Mouse (Mus musculus) testis, adult 2 months (tissue): Measurements from ENCODE around the gene Gpbp1l1. TPM values are rescaled to one million over a fixed set of nuclear protein-coding genes. Genes with fewer than 3 reads are reported as not detected.

Experiments used
- H3K27ac ChIP-seq: fragments of 200-500 bp; 2 replicates; pipeline ENCODE4 v1.5.1; 2012; ENCODE audit warnings: low read depth, low read length; ENCODE audit not compliant: control insufficient read depth, insufficient read depth
- H3K27me3 ChIP-seq: fragments of 200-500 bp; 2 replicates; pipeline ENCODE4 v1.6.1; 2012; ENCODE audit warnings: mild to moderate bottlenecking, low read length, moderate library complexity; ENCODE audit not compliant: control insufficient read depth, insufficient read depth
- H3K36me3 ChIP-seq: fragments of 200-500 bp; 2 replicates; pipeline ENCODE4 v1.6.1; 2012; ENCODE audit warnings: mild to moderate bottlenecking, low read length; ENCODE audit not compliant: control insufficient read depth, insufficient read depth
- H3K4me1 ChIP-seq: fragments of 200-500 bp; 2 replicates; pipeline ENCODE4 v1.6.1; 2012; ENCODE audit warnings: low read length; ENCODE audit not compliant: control insufficient read depth, insufficient read depth
- H3K4me3 ChIP-seq: fragments of 200-500 bp; 2 replicates; pipeline ENCODE4 v1.5.1; 2012; ENCODE audit warnings: low read depth, mild to moderate bottlenecking, low read length, moderate library complexity, mixed read lengths; ENCODE audit not compliant: control insufficient read depth
- CTCF ChIP-seq: fragments of 200-500 bp; IDR thresholded peaks from 2 replicates; pipeline ENCODE4 v1.5.1; 2012; ENCODE audit warnings: low read depth, mild to moderate bottlenecking, inconsistent platforms, low read length, moderate library complexity; ENCODE audit not compliant: control insufficient read depth, insufficient read depth, insufficient replicate concordance
- POLR2A ChIP-seq: fragments of 200-500 bp; IDR thresholded peaks from 2 replicates; pipeline ENCODE4 v1.6.1; 2012; ENCODE audit warnings: low read depth, mild to moderate bottlenecking, inconsistent platforms, low read length, moderate library complexity; ENCODE audit not compliant: control insufficient read depth
- polyA plus RNA-seq: library from polyadenylated mRNA; depleted of rRNA; stranded (reverse); fragments of >200 nt; gene quantifications from 2 replicates; pipeline ENCODE4 v1.2.3, GENCODE M21; 2012; rRNA removed

Gpbp1l1 gene
- polyA plus RNA-seq, 1 experiment, result 39.9 TPM

DNA sequence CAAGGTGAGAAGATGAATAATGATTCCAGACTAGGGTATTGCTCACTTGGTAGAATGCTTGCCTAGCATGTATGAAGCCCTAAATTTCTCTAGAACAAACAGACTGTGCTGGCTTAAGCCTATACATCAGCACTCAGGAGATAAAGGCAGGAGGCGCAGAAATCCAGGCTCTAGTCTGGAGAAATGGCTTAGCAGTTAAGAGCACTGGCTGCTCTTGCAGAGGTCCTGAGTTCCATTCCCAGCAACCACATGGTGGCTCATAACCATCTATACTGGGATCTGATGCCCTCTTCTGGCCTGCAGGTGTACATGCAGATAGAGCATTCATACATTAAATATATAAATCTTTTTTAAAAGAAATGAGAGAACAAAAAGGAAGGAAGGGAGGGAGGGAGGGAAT is 84.6 kb downstream of the Gpbp1l1 start:
- no peak for TF ChIP-seq CTCF
- TF ChIP-seq POLR2A, result no peak
- no peaks in the 10 kb centered on the region for H3K4me1 ChIP-seq
- H3K27me3 ChIP-seq, result no peaks in the 10 kb centered on the region

More for the DNA sequence above, 84.6 kb downstream of the Gpbp1l1 start:
- Histone ChIP-seq H3K36me3 (peaks cover 4% of the 10 kb centered on the region), H3K27ac (no peak overlapping the region), H3K4me3 (no peak overlapping the region)

Other genes with a start within 250 kb of the Gpbp1l1 start
- 102 and 107 TPM in 2 replicates for gene Mast2, start 93.5 kb upstream of the Gpbp1l1 start, polyA plus RNA-seq
- 6.6 and 9.6 TPM in 2 replicates for gene Ipp, start 50.1 kb upstream of the Gpbp1l1 start, polyA plus RNA-seq
- gene Tmem69, start 1.7 kb upstream of the Gpbp1l1 start, polyA plus RNA-seq, result 4.5 and 5.7 TPM in 2 replicates
- 3.0 and 3.9 TPM in 2 replicates for gene Ccdc17, start 39.0 kb downstream of the Gpbp1l1 start, polyA plus RNA-seq
- 110 and 149 TPM in 2 replicates for gene Nasp, start 70.3 kb downstream of the Gpbp1l1 start, polyA plus RNA-seq
- 103 and 109 TPM in 2 replicates for gene Akr1a1, start 94.0 kb downstream of the Gpbp1l1 start, polyA plus RNA-seq
- 62.2 and 77.9 TPM in 2 replicates for gene Prdx1, start 127.9 kb downstream of the Gpbp1l1 start, polyA plus RNA-seq
- gene Mmachc, start 150.7 kb downstream of the Gpbp1l1 start, polyA plus RNA-seq, result 24.9 and 26.8 TPM in 2 replicates
- 185 and 214 TPM in 2 replicates for gene Ccdc163, start 150.9 kb downstream of the Gpbp1l1 start, polyA plus RNA-seq
- 33.0 and 35.0 TPM in 2 replicates for gene Tesk2, start 163.3 kb downstream of the Gpbp1l1 start, polyA plus RNA-seq
- 30.9 and 35.0 TPM in 2 replicates for gene Toe1, start 250.0 kb downstream of the Gpbp1l1 start, polyA plus RNA-seq